Mouse (Mus musculus): ENCODE measurements around the gene Eef2k.

DNA sequence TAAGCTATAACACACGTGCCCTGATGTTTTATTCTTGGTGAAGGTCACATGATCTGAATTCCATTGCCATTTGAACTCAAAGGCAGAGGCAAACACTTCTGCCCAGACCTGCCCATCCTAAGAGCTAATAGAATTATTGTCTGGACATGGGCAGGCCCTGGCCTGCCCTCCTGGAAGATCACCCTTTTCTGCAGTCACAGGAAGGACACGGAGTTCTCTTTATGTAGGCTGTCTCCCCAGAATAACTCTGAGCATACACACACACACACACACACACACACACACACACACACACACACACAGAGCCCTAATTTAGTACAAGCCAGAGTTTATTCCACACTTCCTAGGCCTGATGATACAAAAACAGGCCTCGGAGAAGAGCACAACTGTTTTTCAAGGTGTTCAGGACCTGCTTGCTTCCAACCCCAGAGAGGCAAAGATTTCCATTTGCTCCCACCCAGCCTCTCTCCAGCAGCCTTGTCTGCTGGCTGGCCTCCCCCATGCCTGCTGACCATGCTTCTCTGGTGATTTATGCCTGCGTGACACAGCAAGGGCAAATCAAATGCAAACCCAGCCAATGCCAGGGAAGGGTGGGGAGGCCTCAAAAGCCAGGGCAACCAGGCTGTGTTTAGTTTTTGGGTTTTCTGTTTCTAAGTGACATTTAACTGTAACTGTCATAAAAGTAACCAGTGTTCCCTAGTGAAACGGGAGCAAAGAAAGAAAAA lies 4.0 kb upstream of the Eef2k start:
- no peak for TF ChIP-seq POLR2A (IDR thresholded peaks at IDR 0.05; ENCODE audit: control insufficient read depth, extremely low read depth, insufficient read depth, low read length, poor library complexity)
- no peak for TF ChIP-seq CTCF (IDR thresholded peaks at IDR 0.05; ENCODE audit: borderline replicate concordance, control insufficient read depth, extremely low read depth, insufficient read depth, low read length, poor library complexity)

Measured in thymus, adult 2 months (tissue).